Mouse (Mus musculus): Measurements from ENCODE around the gene Uchl3. TPM values are rescaled to one million over a fixed set of nuclear protein-coding genes. Genes with fewer than 3 reads are reported as not detected.

The Uchl3 gene
- polyA plus RNA-seq, 2 experiments = 33.9 to 73.0 TPM

DNA sequence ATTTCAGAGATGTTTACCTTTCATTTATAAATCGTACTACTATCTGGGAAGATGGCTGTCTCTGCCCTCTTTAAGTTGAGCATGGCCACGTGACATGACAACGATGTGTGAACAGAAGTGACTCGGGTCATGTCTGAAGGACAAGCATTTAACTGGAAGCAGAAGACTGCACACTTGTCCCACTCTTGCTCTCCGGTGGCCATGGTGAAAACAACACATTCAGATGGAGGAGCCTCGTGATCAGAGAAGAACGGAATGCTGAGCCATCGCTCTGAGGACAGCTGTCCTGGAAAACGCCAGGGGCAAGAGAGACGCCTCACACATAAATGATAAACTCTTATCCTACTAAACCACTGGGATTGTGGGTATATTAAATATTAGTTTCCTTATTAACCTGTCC lies 43.1 kb upstream of the Uchl3 start:
- ATAC-seq (ENCODE audit: insufficient read depth) (no peak), DNase-seq (ENCODE audit: low read depth in 3 of 3, low spot score in 3 of 3) (no peak)
- no peak overlapping the region for H3K4me3 ChIP-seq (ENCODE audit: insufficient read depth in 1 of 2, low read depth in 2 of 2, low read length in 2 of 2)
- H3K4me1 ChIP-seq (replicated peaks; ENCODE audit: control insufficient read depth in 2 of 2, insufficient read depth in 2 of 2, low read length in 1 of 2) = no peaks in the 10 kb centered on the region
- no peak overlapping the region for H3K27ac ChIP-seq
- no peaks in the 10 kb centered on the region for H3K9me3 ChIP-seq (ENCODE audit: control insufficient read depth, low read length)
- H3K27me3 ChIP-seq (ENCODE audit: control insufficient read depth, insufficient read depth, low read length) = peaks cover 15% of the 10 kb centered on the region
- 67% methylated on average over 10 of the region's 10 CpGs for whole genome bisulfite sequencing (ENCODE audit: insufficient replicate concordance)
- H3K4me2 ChIP-seq (ENCODE audit: low read depth) = no peak overlapping the region
- TF ChIP-seq CTCF (IDR thresholded peaks at IDR 0.05; ENCODE audit: low read depth) = no peak
- no peak for TF ChIP-seq EP300 (IDR thresholded peaks at IDR 0.05; ENCODE audit: low read depth)
- H3K9ac ChIP-seq (replicated peaks) = no peak overlapping the region
- H3K36me3 ChIP-seq (replicated peaks; ENCODE audit: control insufficient read depth, insufficient read depth, low read depth) = no peaks in the 10 kb centered on the region

- Histone ChIP-seq H3K4me3 (ENCODE audit: insufficient read depth in 1 of 2, low read depth in 2 of 2, low read length in 2 of 2) (no peak overlapping the region), H3K27ac (no peak overlapping the region), H3K36me3 (replicated peaks; ENCODE audit: control insufficient read depth, insufficient read depth, low read depth) (no peaks in the 10 kb centered on the region), H3K9me3 (ENCODE audit: control insufficient read depth, low read length) (no peaks in the 10 kb centered on the region), H3K4me2 (ENCODE audit: low read depth) (no peak overlapping the region), H3K9ac (replicated peaks) (no peak overlapping the region), H3K4me1 (replicated peaks; ENCODE audit: control insufficient read depth in 2 of 2, insufficient read depth in 2 of 2, low read length in 1 of 2) (no peaks in the 10 kb centered on the region), H3K27me3 (ENCODE audit: control insufficient read depth, insufficient read depth, low read length) (peaks cover 5% of the 10 kb centered on the region)
- 26% methylated on average over 1 of the region's 1 CpGs for WGBS (ENCODE audit: insufficient replicate concordance)
- DNase-seq (ENCODE audit: low read depth in 3 of 3, low spot score in 3 of 3) (no peak), ATAC-seq (ENCODE audit: insufficient read depth) (no peak)
- TF ChIP-seq EP300 (IDR thresholded peaks at IDR 0.05; ENCODE audit: low read depth) = no peak
- TF ChIP-seq CTCF (IDR thresholded peaks at IDR 0.05; ENCODE audit: low read depth) = no peak
Measured at GRCm38 (mm10) chr14:101613206-101613605, 40.6 kb upstream of the Uchl3 start.

- no peak overlapping the region for H3K9ac ChIP-seq (replicated peaks)
- ATAC-seq (ENCODE audit: insufficient read depth) (no peak), DNase-seq (ENCODE audit: low read depth in 3 of 3, low spot score in 3 of 3) (no peak)
- H3K4me1 ChIP-seq (replicated peaks; ENCODE audit: control insufficient read depth in 2 of 2, insufficient read depth in 2 of 2, low read length in 1 of 2) = no peaks in the 10 kb centered on the region
- no peak overlapping the region for H3K27ac ChIP-seq
- no peak overlapping the region for H3K4me2 ChIP-seq (ENCODE audit: low read depth)
- no peaks in the 10 kb centered on the region for H3K36me3 ChIP-seq (replicated peaks; ENCODE audit: control insufficient read depth, insufficient read depth, low read depth)
- no peak overlapping the region for H3K4me3 ChIP-seq (ENCODE audit: insufficient read depth in 1 of 2, low read depth in 2 of 2, low read length in 2 of 2)
- 35% methylated on average over 8 of the region's 9 CpGs for WGBS (ENCODE audit: insufficient replicate concordance)
- no peaks in the 10 kb centered on the region for H3K27me3 ChIP-seq (ENCODE audit: control insufficient read depth, insufficient read depth, low read length)
- TF ChIP-seq EP300 (IDR thresholded peaks at IDR 0.05; ENCODE audit: low read depth) (no peak), CTCF (IDR thresholded peaks at IDR 0.05; ENCODE audit: low read depth) (no peak)
- no peaks in the 10 kb centered on the region for H3K9me3 ChIP-seq (ENCODE audit: control insufficient read depth, low read length)
Measured at GRCm38 (mm10) chr14:101616178-101616577, 37.6 kb upstream of the Uchl3 start.

DNA sequence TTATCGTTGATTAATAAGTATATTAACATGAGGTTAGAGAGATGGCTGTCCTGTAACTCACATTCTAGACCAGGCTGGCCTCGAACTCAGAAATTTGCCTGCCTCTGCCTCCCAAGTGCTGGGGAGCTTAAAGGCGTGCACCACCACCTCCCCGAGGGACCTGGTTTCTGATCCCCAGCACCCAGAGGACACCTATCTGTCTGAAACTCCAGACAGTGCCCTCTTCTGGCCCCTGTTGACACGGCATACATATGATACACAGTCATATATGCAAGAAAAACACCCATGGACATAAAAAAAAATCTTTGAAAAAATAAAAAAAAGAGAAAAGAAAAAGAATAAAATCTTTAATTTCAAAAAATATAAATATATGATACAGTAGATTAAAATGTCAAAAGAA lies 36.1 kb upstream of the Uchl3 start:
- ATAC-seq (ENCODE audit: insufficient read depth) (no peak), DNase-seq (ENCODE audit: low read depth in 3 of 3, low spot score in 3 of 3) (no peak)
- no peaks in the 10 kb centered on the region for H3K27me3 ChIP-seq (ENCODE audit: control insufficient read depth, insufficient read depth, low read length)
- no peak overlapping the region for H3K4me3 ChIP-seq (ENCODE audit: insufficient read depth in 1 of 2, low read depth in 2 of 2, low read length in 2 of 2)
- H3K27ac ChIP-seq = no peak overlapping the region
- 59% methylated on average over 5 of the region's 5 CpGs for WGBS (ENCODE audit: insufficient replicate concordance)
- no peaks in the 10 kb centered on the region for H3K4me1 ChIP-seq (replicated peaks; ENCODE audit: control insufficient read depth in 2 of 2, insufficient read depth in 2 of 2, low read length in 1 of 2)
- H3K4me2 ChIP-seq (ENCODE audit: low read depth) = no peak overlapping the region
- no peak overlapping the region for H3K9ac ChIP-seq (replicated peaks)
- no peaks in the 10 kb centered on the region for H3K9me3 ChIP-seq (ENCODE audit: control insufficient read depth, low read length)
- TF ChIP-seq EP300 (IDR thresholded peaks at IDR 0.05; ENCODE audit: low read depth) (no peak), CTCF (IDR thresholded peaks at IDR 0.05; ENCODE audit: low read depth) (peak; percentile 15; the same call in 1 of the 2 replicates)
- H3K36me3 ChIP-seq (replicated peaks; ENCODE audit: control insufficient read depth, insufficient read depth, low read depth) = no peaks in the 10 kb centered on the region

DNA sequence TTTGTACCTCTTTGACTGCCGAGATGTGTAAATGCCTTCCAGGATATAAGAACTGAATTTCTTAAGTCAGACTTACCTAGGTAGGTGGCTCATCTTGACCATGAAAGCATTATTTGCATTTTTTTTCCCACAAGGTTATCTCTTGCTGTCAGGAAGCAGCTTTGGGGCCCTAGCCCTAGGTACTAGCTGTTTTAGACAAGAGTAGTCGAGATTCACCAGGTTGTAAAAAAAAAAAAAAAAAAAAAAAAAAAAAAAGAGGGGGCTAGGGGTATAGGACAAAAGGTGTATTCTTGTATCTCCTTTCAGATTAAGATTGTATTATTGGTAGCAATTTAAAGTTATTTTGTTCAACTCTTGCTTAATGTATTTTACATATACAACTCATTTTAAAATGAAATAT lies 23.2 kb upstream of the Uchl3 start:
- no peak overlapping the region for H3K27ac ChIP-seq
- ATAC-seq (ENCODE audit: insufficient read depth) (no peak), DNase-seq (ENCODE audit: low read depth in 3 of 3, low spot score in 3 of 3) (no peak)
- no peak overlapping the region for H3K4me3 ChIP-seq (ENCODE audit: insufficient read depth in 1 of 2, low read depth in 2 of 2, low read length in 2 of 2)
- H3K27me3 ChIP-seq (ENCODE audit: control insufficient read depth, insufficient read depth, low read length) = no peaks in the 10 kb centered on the region
- no peak overlapping the region for H3K9ac ChIP-seq (replicated peaks)
- no peak overlapping the region for H3K4me2 ChIP-seq (ENCODE audit: low read depth)
- no peak for TF ChIP-seq EP300 (IDR thresholded peaks at IDR 0.05; ENCODE audit: low read depth)
- TF ChIP-seq CTCF (IDR thresholded peaks at IDR 0.05; ENCODE audit: low read depth) = no peak
- no peaks in the 10 kb centered on the region for H3K4me1 ChIP-seq (replicated peaks; ENCODE audit: control insufficient read depth in 2 of 2, insufficient read depth in 2 of 2, low read length in 1 of 2)
- H3K9me3 ChIP-seq (ENCODE audit: control insufficient read depth, low read length) = no peaks in the 10 kb centered on the region
- WGBS (ENCODE audit: insufficient replicate concordance) = 36% methylated on average over 2 of the region's 2 CpGs
- peaks cover 2% of the 10 kb centered on the region; the same call in 1 of the 2 replicates for H3K36me3 ChIP-seq (replicated peaks; ENCODE audit: control insufficient read depth, insufficient read depth, low read depth)
